ENCODE assay signal across 8 mouse cellular contexts in genomic region chr19:45783181-45783932, GRCm38 (mm10). TPM values are rescaled to one million over a fixed set of nuclear protein-coding genes. Genes with fewer than 3 reads are reported as not detected.
DNase-seq lines count a peak whose midpoint lies in the region; ATAC-seq lines count a peak whose summit lies in the region.

TSS of gene Mgea5 (minus strand) at chr19:45783837.

- 0 out of 2 replicates have a peak, but pooled peaks cover 1% of the 10 kb centered on the region for H3K36me3 ChIP-seq in hindbrain, embryonic 11.5 days (ENCODE audit: control insufficient read depth, insufficient read depth, low read length)

- peak within 1 kb of the TSS; percentile 100 for H3K4me3 ChIP-seq in hindbrain, embryonic 11.5 days (ENCODE audit: low read depth, low read length)

- H3K4me1 ChIP-seq in hindbrain, embryonic 11.5 days (replicated peaks; ENCODE audit: control insufficient read depth, insufficient read depth, low read length), result peaks cover 7% of the 10 kb centered on the region

- H3K9ac ChIP-seq in hindbrain, embryonic 11.5 days (ENCODE audit: low read depth, low read length), result peak within 1 kb of the TSS; percentile 98

- peak within 1 kb of the TSS; percentile 98 for H3K27ac ChIP-seq in hindbrain, embryonic 11.5 days (ENCODE audit: low read depth, low read length)

- peak; percentile 100 for DNase-seq in Muller cell, postnatal 12 days (ENCODE audit: inconsistent ontology term)
- peak; percentile 100 for DNase-seq in cerebellum, adult 9-11 months
- DNase-seq in frontal cortex, adult 2 months (ENCODE audit: extremely low spot score in 1 of 2, low spot score in 1 of 2), result peak; percentile 97 to 99
- peak; percentile 97 for DNase-seq in hindbrain, embryonic 11.5 days (ENCODE audit: low spot score)
- DNase-seq in layer of hippocampus, postnatal 10 days (ENCODE audit: low spot score in 2 of 2), result peak; percentile 97 to 99
- DNase-seq in lung, postnatal 10 days, result peak; percentile 99
- DNase-seq in ovary, postnatal 36 days (ENCODE audit: low spot score), result peak; percentile 97
- peak; percentile 98 for DNase-seq in thymus, postnatal 25 days

- 1% methylated on average over 51 of the region's 71 CpGs for WGBS in hindbrain, embryonic 11.5 days

- no peaks in the 10 kb centered on the region for H3K27me3 ChIP-seq in hindbrain, embryonic 11.5 days (ENCODE audit: control insufficient read depth, insufficient read depth, low read length)

- no peaks in the 10 kb centered on the region for H3K9me3 ChIP-seq in hindbrain, embryonic 11.5 days (ENCODE audit: control insufficient read depth, low read length)

- peak; percentile 97 for ATAC-seq in hindbrain, embryonic 11.5 days (ENCODE audit: low FRiP score)

- H3K4me2 ChIP-seq in hindbrain, embryonic 11.5 days (replicated peaks; ENCODE audit: low read depth, low read length), result peak within 1 kb of the TSS; percentile 49

RNA-seq across cellular contexts. Expression of gene Mgea5, which starts in this region (rescaled TPM):
- 140 and 147 TPM in 2 replicates for polyA plus RNA-seq in frontal cortex, adult 2 months (2012; rRNA removed)
- 75.6 and 93.2 TPM in 2 replicates for polyA plus RNA-seq in hindbrain, embryonic 11.5 days (2014; fragmentation: Nextera tagmentation; extraction: Ambion mirVana)
- 100 to 1,000 TPM; 134 to 157 TPM for total RNA-seq in layer of hippocampus, postnatal 10 days (2021)

Comparison
In these comparisons a context has a peak if more than half of its experiments do, and no peak if none do; other contexts are left out.
1. Peak in every context shown above with its lines: DNase-seq, ATAC-seq, H3K4me3 ChIP-seq and H3K27ac ChIP-seq.